Comparison of ENCODE assay signal across 18 mouse cellular contexts in the genomic region with DNA sequence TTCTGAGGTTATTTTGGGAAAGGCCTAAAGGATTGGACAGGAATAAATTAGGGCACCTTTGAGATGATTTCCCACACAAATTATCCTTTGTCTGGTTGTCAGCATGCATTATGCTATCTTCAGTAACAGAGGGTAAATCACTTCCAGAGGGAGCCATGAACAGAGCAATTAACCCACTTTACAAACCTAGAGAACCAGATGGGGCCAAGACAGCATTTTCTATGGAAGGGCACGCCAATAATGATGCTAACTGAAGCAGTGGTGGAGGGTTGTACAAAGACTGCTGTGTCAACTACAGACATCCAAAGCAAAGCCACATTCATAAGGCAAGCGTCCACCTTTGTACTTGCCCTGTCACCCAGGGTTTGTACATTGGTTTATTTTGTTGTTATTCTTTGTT.
DNase-seq lines count a peak whose midpoint lies in the region; ATAC-seq lines count a peak whose summit lies in the region.
"Had no signal": no experiment of that assay in that cellular context is flagged by ENCODE, and none has a peak within 500 bp of the region (broad histone marks: within the 10 kb centered on the region; RNA-seq: fewer than 3 reads in every experiment).

No protein-coding gene starts in this region.

- H3K27ac ChIP-seq in hindbrain, embryonic 11.5 days (ENCODE audit: low read depth, low read length): 0 out of 2 replicates have a peak overlapping the region, but pooled peaks have one; percentile 36
- no peak overlapping the region for H3K27ac ChIP-seq in hindbrain, embryonic 14.5 days
- no peak overlapping the region for H3K27ac ChIP-seq in neural tube, embryonic 12.5 days
- H3K27ac ChIP-seq: embryonic facial prominence, embryonic 15.5 days; left cerebral cortex, adult 2 months; limb, embryonic 13.5 days had no signal

- peak; percentile 49; the same call in 1 of the 2 replicates for ATAC-seq in hindbrain, embryonic 11.5 days (ENCODE audit: low FRiP score)
- ATAC-seq in hindbrain, embryonic 14.5 days (ENCODE audit: low FRiP score): no peak
- ATAC-seq in neural tube, embryonic 12.5 days (ENCODE audit: low FRiP score, low read depth): peak; percentile 66; the same call in 1 of the 2 replicates
- ATAC-seq: intestine, embryonic 16.5 days; liver, postnatal 0 days had no signal

- H3K4me3 ChIP-seq in hindbrain, embryonic 11.5 days (ENCODE audit: low read depth, low read length): no peak overlapping the region
- no peak overlapping the region for H3K4me3 ChIP-seq in hindbrain, embryonic 14.5 days (replicated peaks; ENCODE audit: low read length)
- no peak overlapping the region for H3K4me3 ChIP-seq in neural tube, embryonic 12.5 days
- H3K4me3 ChIP-seq: embryonic facial prominence, embryonic 15.5 days; left cerebral cortex, adult 2 months; limb, embryonic 13.5 days had no signal

- no peaks in the 10 kb centered on the region for H3K9me3 ChIP-seq in hindbrain, embryonic 11.5 days (ENCODE audit: control insufficient read depth, low read length)
- no peaks in the 10 kb centered on the region for H3K9me3 ChIP-seq in hindbrain, embryonic 14.5 days (ENCODE audit: control insufficient read depth, low read length)
- no peaks in the 10 kb centered on the region for H3K9me3 ChIP-seq in neural tube, embryonic 12.5 days
- H3K9me3 ChIP-seq: embryonic facial prominence, embryonic 15.5 days; limb, embryonic 13.5 days had no signal

- 57% methylated on average over 2 of the region's 2 CpGs for WGBS in hindbrain, embryonic 11.5 days
- 33% methylated on average over 2 of the region's 2 CpGs for WGBS in hindbrain, embryonic 14.5 days
- WGBS in neural tube, embryonic 12.5 days: 19% methylated on average over 2 of the region's 2 CpGs

- H3K9ac ChIP-seq in hindbrain, embryonic 11.5 days (ENCODE audit: low read depth, low read length): no peak overlapping the region
- H3K9ac ChIP-seq in hindbrain, embryonic 14.5 days: no peak overlapping the region
- H3K9ac ChIP-seq in neural tube, embryonic 12.5 days: no peak overlapping the region
- H3K9ac ChIP-seq: embryonic facial prominence, embryonic 15.5 days; limb, embryonic 13.5 days; liver, postnatal 0 days had no signal

- no peaks in the 10 kb centered on the region for H3K4me1 ChIP-seq in hindbrain, embryonic 11.5 days (replicated peaks; ENCODE audit: control insufficient read depth, insufficient read depth, low read length)
- H3K4me1 ChIP-seq in hindbrain, embryonic 14.5 days (replicated peaks; ENCODE audit: control insufficient read depth, insufficient read depth, low read length): peaks cover 8% of the 10 kb centered on the region; the same call in 1 of the 2 replicates
- H3K4me1 ChIP-seq in neural tube, embryonic 12.5 days: peaks cover 7% of the 10 kb centered on the region; the same call in 1 of the 2 replicates
- H3K4me1 ChIP-seq: embryonic facial prominence, embryonic 15.5 days had no signal

- no peak overlapping the region for H3K4me2 ChIP-seq in hindbrain, embryonic 11.5 days (replicated peaks; ENCODE audit: low read depth, low read length)
- no peak overlapping the region for H3K4me2 ChIP-seq in hindbrain, embryonic 14.5 days (replicated peaks)
- no peak overlapping the region for H3K4me2 ChIP-seq in neural tube, embryonic 12.5 days (replicated peaks)
- H3K4me2 ChIP-seq: embryonic facial prominence, embryonic 15.5 days; heart, embryonic 11.5 days; limb, embryonic 13.5 days had no signal

- DNase-seq in hindbrain, embryonic 11.5 days (ENCODE audit: low spot score): peak; percentile 38
- no peak for DNase-seq in hindbrain, embryonic 14.5 days (ENCODE audit: low spot score)
- DNase-seq in neural tube, embryonic 10.5 days (ENCODE audit: extremely low spot score, low spot score): no peak
- peak; percentile 13 for DNase-seq in forelimb bud, embryonic 11.5 days (ENCODE audit: low read depth, low spot score)
- DNase-seq in gastrocnemius, adult 18-20 months (ENCODE audit: low spot score): no peak
- no peak for DNase-seq in ovary, adult 18-20 months (ENCODE audit: low spot score)
- no peak for DNase-seq in layer of hippocampus, postnatal 36 days
- DNase-seq: adrenal gland, postnatal 14 days; heart, postnatal 36 days; liver, postnatal 0 days; lung, postnatal 36 days; right cerebral cortex, postnatal 4 days had no signal

- no peaks in the 10 kb centered on the region for H3K27me3 ChIP-seq in hindbrain, embryonic 11.5 days (ENCODE audit: control insufficient read depth, insufficient read depth, low read length)
- no peaks in the 10 kb centered on the region for H3K27me3 ChIP-seq in hindbrain, embryonic 14.5 days (ENCODE audit: control insufficient read depth, insufficient read depth, low read length)
- H3K27me3 ChIP-seq in neural tube, embryonic 12.5 days (replicated peaks): no peaks in the 10 kb centered on the region
- H3K27me3 ChIP-seq: embryonic facial prominence, embryonic 15.5 days; limb, embryonic 13.5 days had no signal

- no peaks in the 10 kb centered on the region for H3K36me3 ChIP-seq in hindbrain, embryonic 11.5 days (ENCODE audit: control insufficient read depth, insufficient read depth, low read length)
- H3K36me3 ChIP-seq in hindbrain, embryonic 14.5 days (replicated peaks; ENCODE audit: control insufficient read depth, insufficient read depth): no peaks in the 10 kb centered on the region
- no peaks in the 10 kb centered on the region for H3K36me3 ChIP-seq in neural tube, embryonic 12.5 days
- H3K36me3 ChIP-seq: embryonic facial prominence, embryonic 15.5 days had no signal

Comparison
In these comparisons a context has a peak if more than half of its experiments do, and no peak if none do; other contexts are left out.
1. DNase-seq: peak in hindbrain, embryonic 11.5 days (single experiment) and forelimb bud, embryonic 11.5 days (single experiment); none in hindbrain, embryonic 14.5 days (single experiment), neural tube, embryonic 10.5 days (single experiment), gastrocnemius, adult 18-20 months (single experiment), ovary, adult 18-20 months (single experiment) and layer of hippocampus, postnatal 36 days (0 of 2).